Mouse (Mus musculus) midbrain, embryonic 14.5 days (tissue): ENCODE measurements around the gene Mgat3. TPM values are rescaled to one million over a fixed set of nuclear protein-coding genes. Genes with fewer than 3 reads are reported as not detected.

Experiments
- ATAC-seq: fragments of 200-750 bp; cut with Nextera tagmentation; 2 replicates; pipeline ENCODE4 v1.8.0; 2017; ENCODE audit warnings: moderate number of reproducible peaks, moderate library complexity; ENCODE audit not compliant: low FRiP score, low TSS enrichment
- DNase-seq: peaks from one replicate; pipeline ENCODE4 v3.0.0-alpha.2; 2015
- H3K27ac ChIP-seq: fragments of 300-500 bp; sonication (generic); replicated peaks from 2 replicates; pipeline ENCODE4 v1.5.1; 2014; ENCODE audit warnings: mild to moderate bottlenecking, low read depth, low read length, moderate library complexity
- H3K27me3 ChIP-seq: fragments of 300-500 bp; sonication (generic); 2 replicates; pipeline ENCODE4 v1.6.1; 2014; ENCODE audit warnings: low read length, control low read depth, mixed read lengths; ENCODE audit not compliant: control insufficient read depth, insufficient read depth
- H3K36me3 ChIP-seq: fragments of 300-500 bp; sonication (generic); 2 replicates; pipeline ENCODE4 v1.6.1; 2014; ENCODE audit warnings: low read length, control low read depth; ENCODE audit not compliant: control insufficient read depth, insufficient read depth
- H3K4me1 ChIP-seq: fragments of 300-500 bp; sonication (generic); 2 replicates; pipeline ENCODE4 v1.6.1; 2014; ENCODE audit warnings: mild to moderate bottlenecking, antibody characterized with exemption, low read length, control low read depth; ENCODE audit not compliant: control insufficient read depth, insufficient read depth
- H3K4me2 ChIP-seq: fragments of 300-500 bp; sonication (generic); 2 replicates; pipeline ENCODE4 v1.6.1; 2014; ENCODE audit warnings: mild to moderate bottlenecking, low read length, moderate library complexity
- H3K4me3 ChIP-seq: fragments of 300-500 bp; sonication (generic); replicated peaks from 2 replicates; pipeline ENCODE4 v1.5.1; 2014; ENCODE audit warnings: low read depth, low read length
- H3K9ac ChIP-seq: fragments of 300-500 bp; sonication (generic); replicated peaks from 2 replicates; pipeline ENCODE4 v1.6.1; 2014; ENCODE audit warnings: mild to moderate bottlenecking, low read length, moderate library complexity
- H3K9me3 ChIP-seq: fragments of 300-500 bp; sonication (generic); 2 replicates; pipeline ENCODE4 v1.6.1; 2016; ENCODE audit warnings: low read length, control low read depth, mixed read lengths; ENCODE audit not compliant: control insufficient read depth
- WGBS: fragments of 180-500 bp; shearing (Covaris S2); extraction: QIAGEN DNeasy Blood & Tissue Kit; methylation state at CpG from one replicate; pipeline ENCODE4 v1.1.7; 2014; 5-methylcytosine and 5-hydroxymethylcytosine counted together
- polyA plus RNA-seq: library from polyadenylated mRNA; unstranded; fragments of >200 nt; fragmentation: Nextera tagmentation; extraction: Ambion mirVana; gene quantifications from 2 replicates; pipeline ENCODE4 v1.2.1, GENCODE M21; 2014

Gene Mgat3
- polyA plus RNA-seq, 1 experiment from 2014 or later: 20.5 TPM

DNA sequence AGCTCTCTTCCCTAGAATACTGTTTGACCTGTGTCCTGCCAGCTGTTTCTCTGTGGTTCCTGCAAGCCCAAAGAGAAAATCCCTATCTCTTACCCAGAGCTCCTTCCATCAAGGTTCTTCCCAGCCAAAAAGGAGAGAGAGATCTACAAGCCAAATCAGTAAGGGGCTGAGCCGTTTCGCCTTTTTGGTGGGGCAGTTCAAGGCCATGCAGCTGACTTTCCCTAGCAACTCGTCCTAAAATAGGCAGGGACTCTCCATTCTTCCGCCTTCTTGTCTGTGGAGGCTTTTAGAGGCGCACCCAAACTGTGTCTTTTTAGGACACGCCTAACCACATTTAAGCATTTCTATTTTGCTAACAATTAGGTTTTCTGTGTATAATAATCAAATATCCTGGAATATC lies 29.8 kb upstream of the Mgat3 start:
- H3K4me1 ChIP-seq: no peaks in the 10 kb centered on the region
- H3K9ac ChIP-seq: no peak overlapping the region
- WGBS: 93% methylated on average over 6 of the region's 6 CpGs
- no peak overlapping the region for H3K4me3 ChIP-seq
- H3K4me2 ChIP-seq: no peak overlapping the region
- DNase-seq (no peak), ATAC-seq (no peak)
- no peaks in the 10 kb centered on the region for H3K9me3 ChIP-seq
- H3K36me3 ChIP-seq: peaks cover 27% of the 10 kb centered on the region
- H3K27ac ChIP-seq: no peak overlapping the region
- H3K27me3 ChIP-seq: no peaks in the 10 kb centered on the region

DNA sequence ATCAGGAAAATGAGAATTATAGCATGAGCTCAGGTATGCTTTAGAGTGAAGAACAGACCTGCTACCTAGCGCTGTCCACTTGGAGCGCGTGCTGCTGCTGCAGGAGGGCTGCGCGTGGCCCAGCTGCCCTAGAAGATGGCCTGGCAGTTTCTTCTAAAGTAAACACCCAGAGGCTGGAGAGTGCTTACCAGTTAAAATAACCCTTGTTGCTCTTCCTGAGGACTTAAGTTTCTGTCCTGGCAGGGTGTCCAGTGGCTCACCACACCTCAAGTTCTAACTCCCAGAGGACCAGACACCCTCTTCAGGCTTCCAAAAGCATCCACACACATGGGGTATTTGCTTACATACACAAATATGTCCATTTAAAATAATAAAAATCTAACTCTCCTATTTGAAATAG lies 28.1 kb upstream of the Mgat3 start:
- WGBS: 98% methylated on average over 5 of the region's 5 CpGs

DNA sequence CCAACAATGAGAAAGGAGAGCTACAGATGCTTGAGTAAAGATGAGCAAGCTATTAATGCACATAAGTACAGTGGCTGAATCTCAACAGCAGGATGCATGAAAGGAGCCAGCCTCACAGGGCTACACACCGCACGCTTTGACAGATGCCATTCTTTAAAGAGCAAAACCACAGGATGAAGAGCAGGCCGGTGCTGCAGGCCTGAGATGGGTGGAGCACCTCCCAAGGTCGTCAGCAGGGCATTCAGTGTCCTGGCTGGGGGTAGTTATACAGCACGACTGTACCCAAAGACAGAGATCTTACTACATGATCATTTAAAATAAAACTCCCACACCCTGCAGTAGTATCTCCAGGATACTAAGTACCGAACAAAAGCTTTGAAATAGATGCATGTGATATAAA lies 27.4 kb upstream of the Mgat3 start:
- H3K27ac ChIP-seq: no peak overlapping the region; the same call in 1 of the 2 replicates

More for the DNA sequence above, 28.1 kb upstream of the Mgat3 start:
- ATAC-seq (no peak), DNase-seq (no peak)
- no peaks in the 10 kb centered on the region for H3K27me3 ChIP-seq
- H3K4me2 ChIP-seq: no peak overlapping the region
- H3K4me1 ChIP-seq: no peaks in the 10 kb centered on the region
- no peak overlapping the region for H3K9ac ChIP-seq
- H3K9me3 ChIP-seq: no peaks in the 10 kb centered on the region
- H3K36me3 ChIP-seq: peaks cover 42% of the 10 kb centered on the region
- no peak overlapping the region for H3K4me3 ChIP-seq
- H3K27ac ChIP-seq: no peak overlapping the region

DNA sequence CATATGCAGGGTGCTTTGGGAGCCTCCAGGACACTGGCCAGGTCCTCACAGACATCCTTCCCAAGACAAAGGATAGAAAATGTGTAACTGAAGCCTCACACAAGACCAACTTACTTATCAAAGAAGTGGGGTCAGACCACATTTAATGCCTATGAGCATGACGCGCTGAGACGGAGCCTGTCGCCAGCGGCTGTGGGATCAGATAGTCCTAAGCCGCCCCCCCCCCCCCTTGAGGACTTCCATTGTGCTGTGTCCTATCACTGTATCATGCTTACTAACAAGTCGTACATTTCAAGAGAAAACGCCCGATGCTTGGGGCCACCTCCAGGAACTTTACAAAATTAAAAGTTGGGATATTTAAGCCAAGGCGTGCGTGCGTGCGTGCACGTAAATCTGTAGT lies 26.4 kb upstream of the Mgat3 start:
- ATAC-seq (no peak), DNase-seq (no peak)
- Histone ChIP-seq H3K4me3 (no peak overlapping the region), H3K36me3 (peaks cover 46% of the 10 kb centered on the region), H3K4me1 (no peaks in the 10 kb centered on the region), H3K4me2 (no peak overlapping the region), H3K9me3 (no peaks in the 10 kb centered on the region), H3K27ac (no peak overlapping the region), H3K9ac (no peak overlapping the region), H3K27me3 (no peaks in the 10 kb centered on the region)
- 66% methylated on average over 14 of the region's 14 CpGs for WGBS

More for the DNA sequence above, 27.4 kb upstream of the Mgat3 start:
- Histone ChIP-seq H3K36me3 (peaks cover 43% of the 10 kb centered on the region), H3K9me3 (no peaks in the 10 kb centered on the region), H3K4me2 (no peak overlapping the region), H3K4me1 (no peaks in the 10 kb centered on the region), H3K4me3 (no peak overlapping the region), H3K9ac (no peak overlapping the region), H3K27me3 (no peaks in the 10 kb centered on the region)
- ATAC-seq (no peak), DNase-seq (no peak)
- WGBS: 72% methylated on average over 6 of the region's 6 CpGs

- Histone ChIP-seq H3K4me2 (no peak overlapping the region), H3K4me3 (no peak overlapping the region), H3K9ac (no peak overlapping the region), H3K27me3 (no peaks in the 10 kb centered on the region), H3K9me3 (no peaks in the 10 kb centered on the region), H3K4me1 (no peaks in the 10 kb centered on the region), H3K36me3 (peaks cover 47% of the 10 kb centered on the region), H3K27ac (no peak overlapping the region)
- 64% methylated on average over 5 of the region's 5 CpGs for WGBS
- ATAC-seq (no peak), DNase-seq (no peak)
Measured at GRCm38 (mm10) chr15:80147511-80147910, 26.0 kb upstream of the Mgat3 start.

GRCm38 (mm10) chr15:80148565-80148964 lies 25.0 kb upstream of the Mgat3 start:
- no peak overlapping the region for H3K27ac ChIP-seq
- WGBS: 89% methylated on average over 8 of the region's 8 CpGs
- H3K9ac ChIP-seq: no peak overlapping the region; the same call in 1 of the 2 replicates
- H3K27me3 ChIP-seq: no peaks in the 10 kb centered on the region
- H3K4me3 ChIP-seq: no peak overlapping the region
- no peaks in the 10 kb centered on the region for H3K4me1 ChIP-seq
- DNase-seq (no peak), ATAC-seq (no peak)
- H3K4me2 ChIP-seq: no peak overlapping the region
- H3K36me3 ChIP-seq: peaks cover 52% of the 10 kb centered on the region
- no peaks in the 10 kb centered on the region for H3K9me3 ChIP-seq

DNA sequence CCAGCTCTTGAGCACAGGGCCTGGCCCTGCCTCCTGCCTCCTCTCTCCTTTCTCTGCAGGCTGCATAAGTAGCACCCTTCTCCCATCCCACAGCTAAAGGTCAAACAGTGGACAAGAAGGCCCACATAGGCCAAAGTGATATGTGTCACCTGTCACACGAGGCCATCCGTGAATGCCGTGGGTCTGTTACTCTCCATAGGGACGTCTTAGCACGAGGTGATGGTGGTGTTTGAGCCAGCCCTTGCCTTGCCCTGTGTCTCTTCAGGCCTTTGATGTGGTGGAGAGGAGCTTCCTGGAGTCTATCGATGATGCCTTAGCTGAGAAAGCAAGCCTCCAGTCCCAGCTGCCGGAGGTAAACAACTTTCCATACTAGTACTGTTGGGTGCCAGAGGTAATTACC lies 24.0 kb upstream of the Mgat3 start:
- Histone ChIP-seq H3K9ac (no peak overlapping the region), H3K27ac (no peak overlapping the region), H3K4me2 (no peak overlapping the region), H3K4me1 (no peaks in the 10 kb centered on the region), H3K4me3 (no peak overlapping the region), H3K36me3 (peaks cover 57% of the 10 kb centered on the region), H3K9me3 (no peaks in the 10 kb centered on the region), H3K27me3 (no peaks in the 10 kb centered on the region)
- ATAC-seq: no peak
- WGBS: 96% methylated on average over 7 of the region's 7 CpGs
- DNase-seq: no peak

DNA sequence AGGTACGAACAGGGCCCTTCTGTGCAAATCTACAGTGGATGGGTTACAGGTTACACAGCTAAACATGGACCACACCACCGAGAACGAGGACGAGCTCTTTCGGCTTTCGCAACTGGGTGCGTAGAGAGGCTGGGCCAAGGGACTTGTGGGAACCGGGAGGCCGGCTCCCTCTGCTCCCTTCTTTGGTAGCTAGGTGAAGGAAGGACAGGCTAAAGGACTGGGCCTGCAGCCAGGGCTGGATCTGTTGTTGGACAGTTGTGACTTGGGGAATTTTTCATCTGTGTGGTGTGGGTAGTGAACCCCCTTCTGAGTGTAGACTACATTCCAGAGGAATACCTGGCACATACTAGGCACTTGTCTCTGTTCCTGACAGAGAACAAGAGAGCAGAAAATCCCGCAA lies 20.9 kb upstream of the Mgat3 start:
- Histone ChIP-seq H3K4me1 (no peaks in the 10 kb centered on the region), H3K4me2 (no peak overlapping the region), H3K9ac (no peak overlapping the region), H3K9me3 (no peaks in the 10 kb centered on the region), H3K27ac (no peak overlapping the region), H3K36me3 (peaks cover 82% of the 10 kb centered on the region), H3K4me3 (no peak overlapping the region), H3K27me3 (no peaks in the 10 kb centered on the region)
- DNase-seq: no peak
- ATAC-seq: no peak
- WGBS: 93% methylated on average over 10 of the region's 10 CpGs

GRCm38 (mm10) chr15:80153757-80154156 lies 19.8 kb upstream of the Mgat3 start:
- H3K4me3 ChIP-seq: no peak overlapping the region
- no peaks in the 10 kb centered on the region for H3K4me1 ChIP-seq
- no peak overlapping the region for H3K9ac ChIP-seq
- peaks cover 88% of the 10 kb centered on the region for H3K36me3 ChIP-seq
- no peaks in the 10 kb centered on the region for H3K27me3 ChIP-seq
- no peaks in the 10 kb centered on the region for H3K9me3 ChIP-seq
- DNase-seq: no peak
- 75% methylated on average over 11 of the region's 11 CpGs for WGBS
- H3K4me2 ChIP-seq: no peak overlapping the region
- no peak for ATAC-seq
- no peak overlapping the region for H3K27ac ChIP-seq
